In the genomic region with DNA sequence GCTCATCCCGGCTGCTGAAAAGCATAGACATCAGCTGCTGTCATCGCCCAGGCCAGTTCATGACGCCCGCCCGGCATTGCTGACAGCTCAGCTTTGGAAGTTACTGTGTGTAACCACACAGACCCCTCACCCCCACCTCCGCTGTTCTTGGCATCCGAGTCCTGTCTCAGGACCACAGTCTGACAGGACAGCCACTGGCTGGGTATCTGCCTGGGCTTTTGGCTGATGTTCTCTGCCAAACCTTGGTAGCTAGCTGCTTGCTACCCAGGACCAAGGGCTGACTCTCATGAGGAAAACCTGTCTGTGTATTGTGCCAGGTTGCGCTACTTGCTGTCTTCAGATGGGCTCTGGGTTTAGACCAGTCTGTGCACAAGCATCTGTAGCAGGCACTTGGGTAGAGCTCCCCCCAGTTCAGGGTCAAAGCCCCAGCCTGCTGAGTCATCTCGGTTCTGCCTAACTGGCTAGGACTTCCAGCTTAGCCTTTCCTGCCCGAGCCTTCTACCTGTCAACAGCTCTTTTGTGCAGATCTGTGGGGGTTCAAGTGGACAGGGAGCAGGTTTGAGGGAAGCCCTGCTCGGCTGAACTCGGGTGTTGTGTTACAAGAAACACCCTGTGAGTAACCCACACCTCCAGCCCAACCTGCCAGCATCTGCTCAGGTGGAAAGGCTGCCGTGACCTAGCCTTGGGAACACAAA, we compare ENCODE assay signal across 8 mouse cellular contexts.
DNase-seq lines count a peak whose midpoint lies in the region; ATAC-seq and TF ChIP-seq lines count a peak whose summit lies in the region.

No protein-coding gene starts in this region.

- H3K36me3 ChIP-seq in lung, embryonic 16.5 days (ENCODE audit: control insufficient read depth, insufficient read depth, low read length): no peaks in the 10 kb centered on the region
- H3K36me3 ChIP-seq in stomach, postnatal 0 days (ENCODE audit: control insufficient read depth, insufficient read depth, low read length): no peaks in the 10 kb centered on the region
- H3K36me3 ChIP-seq in thymus, adult 2 months (ENCODE audit: control insufficient read depth, insufficient read depth, low read length): no peaks in the 10 kb centered on the region

- H3K4me1 ChIP-seq in lung, embryonic 16.5 days (replicated peaks; ENCODE audit: control insufficient read depth, insufficient read depth, low read length): peaks cover 50% of the 10 kb centered on the region
- peaks cover 11% of the 10 kb centered on the region for H3K4me1 ChIP-seq in stomach, postnatal 0 days (replicated peaks; ENCODE audit: control insufficient read depth, insufficient read depth)
- H3K4me1 ChIP-seq in thymus, adult 2 months (replicated peaks; ENCODE audit: control insufficient read depth, insufficient read depth, low read length): no peaks in the 10 kb centered on the region

- H3K9me3 ChIP-seq in lung, embryonic 16.5 days (ENCODE audit: control insufficient read depth, low read length): no peaks in the 10 kb centered on the region
- H3K9me3 ChIP-seq in stomach, postnatal 0 days (ENCODE audit: control insufficient read depth, low read length): no peaks in the 10 kb centered on the region

- peak overlapping the region; percentile 47 for H3K4me2 ChIP-seq in lung, embryonic 16.5 days (ENCODE audit: low read depth, low read length)
- H3K4me2 ChIP-seq in stomach, postnatal 0 days (replicated peaks; ENCODE audit: low read depth): peak overlapping the region; percentile 52

- no peak for TF ChIP-seq CTCF in layer of hippocampus, adult 2 months (conservative IDR thresholded peaks at IDR 0.05)
- TF ChIP-seq CTCF in stomach, postnatal 0 days (IDR thresholded peaks at IDR 0.05; ENCODE audit: low read depth): no peak
- TF ChIP-seq CTCF in thymus, adult 2 months (IDR thresholded peaks at IDR 0.05; ENCODE audit: borderline replicate concordance, control insufficient read depth, extremely low read depth, insufficient read depth, low read length, poor library complexity): no peak

- H3K4me3 ChIP-seq in layer of hippocampus, adult 2 months: peak overlapping the region; percentile 44
- peak overlapping the region; percentile 18 for H3K4me3 ChIP-seq in lung, embryonic 16.5 days (ENCODE audit: low read length)
- H3K4me3 ChIP-seq in stomach, postnatal 0 days (ENCODE audit: low read depth, low read length): peak overlapping the region; percentile 4; the same call in 1 of the 2 replicates
- no peak overlapping the region for H3K4me3 ChIP-seq in thymus, adult 2 months (ENCODE audit: control insufficient read depth, insufficient read depth, low read length)

- peak; percentile 70 for ATAC-seq in lung, embryonic 16.5 days (ENCODE audit: low read depth)
- ATAC-seq in stomach, postnatal 0 days (ENCODE audit: low FRiP score, low TSS enrichment): peak; percentile 59

- peak overlapping the region; percentile 56; the same call in 1 of the 2 replicates for H3K9ac ChIP-seq in lung, embryonic 16.5 days (ENCODE audit: low read length)
- peak overlapping the region; percentile 24; the same call in 1 of the 2 replicates for H3K9ac ChIP-seq in stomach, postnatal 0 days (ENCODE audit: low read length)

- WGBS in lung, embryonic 16.5 days: 20% methylated on average over 13 of the region's 13 CpGs
- 18% methylated on average over 13 of the region's 13 CpGs for WGBS in stomach, postnatal 0 days
- WGBS in thymus, adult 2 months: 67% methylated on average over 13 of the region's 13 CpGs

- no peak for TF ChIP-seq EP300 in stomach, postnatal 0 days (optimal IDR thresholded peaks at IDR 0.05)

- no peak for DNase-seq in layer of hippocampus, adult 2 months (ENCODE audit: low spot score in 2 of 2)
- no peak for DNase-seq in layer of hippocampus, adult 9-10 months (ENCODE audit: low spot score)
- peak; percentile 85 to 90 for DNase-seq in cerebellum, postnatal 10 days
- peak; percentile 74 to 76 for DNase-seq in heart, adult 18-20 months
- DNase-seq in kidney, adult 11 months: peak; percentile 93
- DNase-seq in stomach, postnatal 0 days (ENCODE audit: low spot score): peak; percentile 63
- no peak for DNase-seq in thymus, adult 2 months

- no peaks in the 10 kb centered on the region for H3K27me3 ChIP-seq in lung, embryonic 16.5 days (ENCODE audit: control insufficient read depth, insufficient read depth, low read depth, low read length)
- H3K27me3 ChIP-seq in stomach, postnatal 0 days (ENCODE audit: control insufficient read depth, insufficient read depth, low read length): no peaks in the 10 kb centered on the region
- no peaks in the 10 kb centered on the region for H3K27me3 ChIP-seq in thymus, adult 2 months (ENCODE audit: control insufficient read depth, insufficient read depth, low read length)

- H3K27ac ChIP-seq in layer of hippocampus, adult 2 months: peak overlapping the region; percentile 32; the same call in 1 of the 2 replicates
- H3K27ac ChIP-seq in lung, embryonic 16.5 days (ENCODE audit: low read length): peak overlapping the region; percentile 68
- H3K27ac ChIP-seq in stomach, postnatal 0 days (replicated peaks): peak overlapping the region; percentile 81
- H3K27ac ChIP-seq in thymus, adult 2 months (ENCODE audit: control insufficient read depth, insufficient read depth, low read length): no peak overlapping the region

- TF ChIP-seq POLR2A in thymus, adult 2 months (IDR thresholded peaks at IDR 0.05; ENCODE audit: control insufficient read depth, extremely low read depth, insufficient read depth, low read length, poor library complexity): no peak

Comparison
In these comparisons a context has a peak if more than half of its experiments do, and no peak if none do; other contexts are left out.
1. DNase-seq: peak in cerebellum, postnatal 10 days (2 of 2), heart, adult 18-20 months (2 of 2), kidney, adult 11 months (single experiment) and stomach, postnatal 0 days (single experiment); none in layer of hippocampus, adult 2 months (0 of 2), layer of hippocampus, adult 9-10 months (single experiment) and thymus, adult 2 months (single experiment).